Mouse (Mus musculus) kidney, adult 2 months (tissue): ENCODE data around the gene Grifin.

Experiments
- CTCF ChIP-seq: fragments of 200-500 bp; conservative IDR thresholded peaks from 2 replicates; pipeline ENCODE4 v1.5.1; 2011; ENCODE audit warnings: low read depth, mild to moderate bottlenecking, control low read depth, low read length, moderate library complexity, mixed read lengths; ENCODE audit not compliant: insufficient read depth, insufficient read length
- POLR2A ChIP-seq: fragments of 200-500 bp; IDR thresholded peaks from one replicate; pipeline ENCODE4 v1.6.1; 2011; ENCODE audit warnings: low read depth, low read length, control low read depth

DNA sequence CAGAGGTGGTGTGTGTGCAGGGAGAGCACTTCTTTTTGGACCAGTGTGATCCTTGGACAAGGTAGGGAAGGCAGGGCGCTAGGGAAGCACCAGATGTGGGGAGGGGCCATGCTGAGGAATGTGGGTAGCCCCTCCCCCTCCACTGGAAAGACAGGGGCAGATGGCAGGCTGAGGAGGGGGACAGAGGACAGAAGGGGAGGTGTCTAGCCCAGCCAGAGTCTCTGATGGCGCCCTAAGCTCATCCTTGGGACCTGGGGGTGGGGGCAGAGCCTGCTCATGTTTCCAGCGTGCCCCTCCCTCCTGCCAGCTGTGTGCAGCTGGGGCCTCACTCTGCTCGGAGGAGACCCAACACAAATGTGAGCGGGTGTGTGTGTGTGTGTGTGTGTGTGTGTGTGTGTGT is 16.7 kb upstream of the Grifin start:
- TF ChIP-seq CTCF: no peak
- TF ChIP-seq POLR2A: no peak
